Mouse (Mus musculus) kidney, postnatal 0 days (tissue): ENCODE measurements around the gene Tut7. TPM values are rescaled to one million over a fixed set of nuclear protein-coding genes. Genes with fewer than 3 reads are reported as not detected.

Source experiments
- polyA plus RNA-seq: library from polyadenylated mRNA; unstranded; fragments of >200 nt; fragmentation: Nextera tagmentation; extraction: Ambion mirVana; gene quantifications from 2 replicates; pipeline ENCODE4 v1.2.1, GENCODE M21; 2015

Gene Tut7
- polyA plus RNA-seq, 1 experiment from 2014 or later: 34.7 TPM

Other genes with a start within 250 kb of the Tut7 start
- gene Agtpbp1, start 237.9 kb downstream of the Tut7 start, polyA plus RNA-seq: 10.1 and 13.9 TPM in 2 replicates
- gene Naa35, start 237.9 kb downstream of the Tut7 start, polyA plus RNA-seq: 87.2 and 91.9 TPM in 2 replicates
- 22.9 and 23.0 TPM in 2 replicates for gene Golm1, start 147.3 kb downstream of the Tut7 start, polyA plus RNA-seq
- not detected in 2 replicates for gene 4921517D22Rik, start 129.0 kb downstream of the Tut7 start, polyA plus RNA-seq
- 0.19 TPM in 1 of 2 replicates, not detected in the other for gene Spata31d1a, start 112.8 kb downstream of the Tut7 start, polyA plus RNA-seq
- gene Spata31d1b, start 110.9 kb downstream of the Tut7 start, polyA plus RNA-seq: not detected in 2 replicates
- gene Spata31d1d, start 91.4 kb downstream of the Tut7 start, polyA plus RNA-seq: not detected in 2 replicates
- not detected in 2 replicates for gene 1700014D04Rik, start 76.4 kb downstream of the Tut7 start, polyA plus RNA-seq
- 148 and 153 TPM in 2 replicates for gene Isca1, start 53.3 kb downstream of the Tut7 start, polyA plus RNA-seq
- gene Gm49354, start 40.9 kb downstream of the Tut7 start, polyA plus RNA-seq: not detected in 2 replicates